Mouse (Mus musculus): ENCODE data around the gene Prr19.
"Not testable (repeated sequence)": the region's sequence is repeated elsewhere in the genome, so short reads cannot be mapped to it uniquely, and the experiment has no call there.

Gene Prr19

DNA sequence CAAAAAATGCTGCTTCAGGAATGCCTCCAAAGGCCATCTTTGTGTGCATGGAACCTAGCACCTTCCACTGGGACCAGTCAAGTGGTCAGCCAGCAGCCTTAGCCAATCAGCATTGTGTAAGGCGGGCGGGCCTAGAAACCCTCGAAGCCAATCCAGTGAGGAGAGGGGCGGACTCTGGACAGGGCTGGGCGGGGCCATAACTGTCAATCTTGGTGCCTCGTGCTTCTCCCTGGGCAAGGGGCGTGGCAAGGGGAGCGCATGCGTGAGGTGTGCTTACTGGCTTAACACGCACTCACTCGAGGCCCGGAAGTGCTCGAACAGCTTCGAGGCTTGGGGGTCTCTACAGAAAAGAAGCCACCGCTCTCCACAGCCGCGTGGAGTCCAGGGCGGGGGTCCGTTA is at the start of gene Prr19:
Gene Prr19 (plus strand): TSS at position 349 of the 400 bp plus-strand sequence.
- DNase-seq (ENCODE audit: low spot score): peak; percentile 97

DNA sequence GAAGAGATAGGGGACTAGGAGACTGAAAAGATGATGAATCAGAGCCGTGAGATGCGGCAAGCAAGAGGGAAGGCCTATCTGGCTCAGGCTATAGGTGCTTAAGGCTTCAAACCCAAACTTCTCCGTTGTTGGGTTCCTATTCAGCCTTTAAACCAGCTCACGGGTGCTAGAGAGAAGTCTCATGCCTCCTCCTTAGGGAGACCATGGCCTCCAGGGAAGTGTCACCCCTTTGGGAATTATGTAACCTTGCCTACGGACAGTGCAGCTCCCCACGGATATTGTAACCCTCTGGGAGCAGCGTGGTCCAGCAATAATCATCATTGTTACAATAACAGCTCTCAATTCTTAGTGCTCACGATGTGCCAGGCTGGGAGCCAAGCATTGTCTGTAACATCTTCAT is 49.4 kb upstream of the Prr19 start:
- no peak for DNase-seq (ENCODE audit: low spot score)

DNA sequence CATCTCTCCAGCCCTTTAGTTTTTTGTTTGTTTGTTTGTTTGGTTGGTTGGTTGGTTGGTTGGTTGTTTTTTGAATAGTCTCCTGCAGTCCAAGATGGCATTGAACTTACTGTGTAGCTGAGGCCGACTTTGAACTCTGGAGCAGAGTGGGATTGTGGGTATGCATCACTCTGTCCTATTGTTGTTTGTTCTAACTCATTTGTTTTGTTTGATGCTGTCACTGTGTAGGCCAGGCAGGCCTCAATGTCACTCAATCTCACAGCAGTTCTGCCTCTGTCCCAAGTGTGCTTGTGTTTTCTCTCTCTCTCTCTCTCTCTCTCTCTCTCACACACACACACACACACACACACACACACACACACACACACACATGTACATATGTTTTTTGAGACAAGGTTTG is 39.3 kb upstream of the Prr19 start:
- DNase-seq (ENCODE audit: low spot score): no peak

- DNase-seq (ENCODE audit: low spot score): no peak
Measured at GRCm38 (mm10) chr7:25263968-25264870, 37.0 kb upstream of the Prr19 start.

GRCm38 (mm10) chr7:25265743-25266142 is 35.5 kb upstream of the Prr19 start:
- not testable (repeated sequence) for DNase-seq (ENCODE audit: low spot score)

DNA sequence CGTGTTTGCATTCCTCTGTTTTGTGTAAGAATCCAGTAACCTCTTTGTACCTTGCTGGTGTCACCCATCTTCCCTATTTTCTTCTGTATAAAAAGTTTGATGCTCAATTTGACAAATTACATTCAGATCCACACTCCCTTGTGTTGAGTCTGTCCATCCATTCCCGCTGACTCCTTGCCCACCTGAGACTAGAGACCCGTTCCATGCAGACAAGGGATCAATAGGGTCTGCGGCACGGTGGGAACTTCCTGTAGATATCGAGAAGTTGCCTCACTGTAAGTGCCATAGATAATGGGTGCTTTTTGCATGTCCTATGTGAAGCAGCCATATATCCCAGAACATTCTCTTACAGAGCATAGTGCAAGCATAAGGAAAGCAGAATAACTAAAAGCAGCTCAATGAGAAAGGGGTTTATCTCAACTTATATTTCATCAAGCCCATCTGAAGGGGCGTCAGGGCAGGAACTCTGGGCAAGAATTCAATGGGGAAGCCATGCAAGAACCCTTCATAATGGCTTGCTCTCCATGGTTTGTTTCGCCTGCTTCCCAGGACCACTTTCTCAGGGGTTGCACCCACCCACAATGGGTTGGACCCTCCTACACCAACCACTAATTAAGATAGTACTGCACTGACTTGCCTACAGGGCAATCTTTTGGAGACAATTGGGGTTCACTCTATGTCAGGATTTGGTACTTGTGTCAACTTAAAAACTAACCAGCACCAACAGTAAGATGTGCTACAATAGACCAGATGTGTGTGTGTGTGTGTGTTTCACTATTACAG is 34.8 kb upstream of the Prr19 start:
- no peak for DNase-seq (ENCODE audit: low spot score)

DNA sequence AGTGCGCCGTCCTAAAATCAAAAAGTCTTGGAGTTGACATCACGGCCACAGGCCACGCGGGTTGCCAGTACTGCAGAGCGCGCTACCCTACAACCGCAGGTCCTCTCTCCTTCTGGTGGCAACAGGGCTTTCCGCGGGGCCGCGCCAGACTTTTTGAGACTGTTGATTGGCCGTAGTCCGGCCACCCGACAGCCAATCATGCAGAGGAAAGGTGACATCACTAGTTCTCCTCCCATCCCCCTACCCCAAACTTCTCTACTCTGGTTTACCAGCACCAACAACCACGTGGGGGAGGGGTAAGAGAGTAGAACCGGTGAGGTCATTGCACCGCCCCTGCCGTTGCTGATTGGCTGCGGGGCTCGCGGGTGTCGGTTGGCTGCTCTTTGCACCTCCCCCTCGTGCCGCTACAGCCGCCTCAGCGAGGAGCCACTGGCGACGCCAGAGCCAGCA is 33.9 kb upstream of the Prr19 start, which contains the start of gene Cic:
Gene Cic (plus strand): TSS at position 404 of the 450 bp plus-strand sequence.
- peak; percentile 98 for DNase-seq (ENCODE audit: low spot score)

GRCm38 (mm10) chr7:25267751-25268463 is 33.3 kb upstream of the Prr19 start:
- DNase-seq (ENCODE audit: low spot score): peak; percentile 100

GRCm38 (mm10) chr7:25268588-25268987 is 32.6 kb upstream of the Prr19 start:
- no peak for DNase-seq (ENCODE audit: low spot score)

- DNase-seq (ENCODE audit: low spot score): peak; percentile 24
Measured at GRCm38 (mm10) chr7:25269029-25269428, 32.2 kb upstream of the Prr19 start.

DNA sequence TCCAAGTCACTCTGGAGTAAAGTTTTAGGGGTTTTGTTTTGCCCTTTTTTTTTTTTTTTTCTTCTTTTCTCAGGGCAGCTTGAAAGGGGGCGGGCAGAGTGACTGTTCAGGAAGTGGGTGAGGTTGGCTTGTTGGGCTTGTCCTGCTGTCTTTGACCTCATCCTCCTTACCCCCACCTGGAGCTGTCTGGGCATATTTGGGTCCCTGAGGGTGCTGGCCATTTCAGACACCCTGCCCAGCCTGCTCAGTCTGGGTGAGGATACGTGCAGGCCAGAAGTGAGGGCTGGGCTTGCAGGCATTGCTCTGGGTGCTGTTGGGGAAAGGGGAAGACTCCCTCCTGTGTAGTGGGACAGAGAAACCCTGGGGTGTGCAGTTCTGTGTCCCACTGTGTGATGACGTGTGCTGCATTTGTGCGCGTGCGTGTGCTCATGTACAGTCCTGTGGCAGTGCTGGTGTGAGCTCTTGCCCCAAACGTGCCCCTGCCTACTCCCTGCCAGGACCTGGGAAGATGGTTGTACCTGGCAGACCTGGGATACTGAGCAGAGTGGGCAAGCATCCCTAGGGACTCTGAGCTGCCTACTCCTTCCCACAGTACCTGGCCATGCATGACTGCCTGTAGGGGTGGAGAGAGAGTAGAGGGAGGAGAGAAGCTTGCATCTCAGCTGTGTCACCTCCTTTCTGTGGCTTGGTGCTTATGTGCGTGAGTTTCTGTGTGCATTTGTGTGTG is 31.5 kb upstream of the Prr19 start:
- peak; percentile 29 for DNase-seq (ENCODE audit: low spot score)

DNA sequence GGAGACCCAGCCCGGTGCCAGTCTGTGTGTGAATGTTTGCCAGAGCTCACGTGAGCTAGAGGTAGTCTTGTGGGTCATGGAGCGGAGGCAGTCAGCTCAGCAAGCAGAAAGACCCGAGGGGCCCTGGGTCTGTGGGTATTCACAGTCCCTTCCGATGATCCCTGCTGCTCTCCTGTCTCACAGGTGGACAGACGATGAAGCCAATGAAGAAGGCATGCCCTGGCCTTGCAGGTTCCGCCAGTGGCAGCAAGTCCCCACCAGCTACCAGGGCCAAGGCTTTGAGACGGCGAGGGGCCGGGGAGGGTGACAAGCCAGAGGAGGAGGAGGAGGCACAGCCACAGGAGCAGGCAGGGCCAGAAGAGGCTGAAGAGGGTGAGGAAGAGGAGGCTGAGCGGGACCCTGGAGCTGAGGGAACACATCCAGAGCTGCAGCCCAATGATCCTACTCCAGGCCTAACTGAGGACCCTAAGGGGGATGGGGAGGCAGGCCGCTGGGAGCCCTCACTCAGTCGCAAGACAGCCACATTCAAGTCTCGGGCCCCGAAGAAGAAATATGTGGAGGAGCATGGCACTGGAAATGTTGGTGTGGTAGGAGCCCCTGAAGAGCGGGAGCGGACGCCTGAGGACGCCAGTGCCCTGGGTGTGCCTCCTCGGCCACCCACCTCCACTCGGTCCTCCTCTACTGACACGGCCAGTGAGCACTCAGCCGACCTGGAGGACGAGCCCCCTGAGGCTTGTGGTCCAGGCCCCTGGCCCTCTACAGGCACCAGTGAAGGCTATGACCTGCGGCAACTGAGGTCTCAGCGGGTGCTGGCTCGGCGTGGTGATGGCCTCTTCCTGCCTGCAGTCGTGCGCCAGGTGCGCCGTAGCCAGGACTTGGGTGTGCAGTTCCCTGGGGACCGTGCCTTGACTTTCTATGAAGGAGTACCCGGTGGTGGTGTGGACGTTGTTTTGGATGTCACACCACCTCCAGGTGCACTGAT is 30.3 kb upstream of the Prr19 start:
- DNase-seq (ENCODE audit: low spot score): peak; percentile 21

DNA sequence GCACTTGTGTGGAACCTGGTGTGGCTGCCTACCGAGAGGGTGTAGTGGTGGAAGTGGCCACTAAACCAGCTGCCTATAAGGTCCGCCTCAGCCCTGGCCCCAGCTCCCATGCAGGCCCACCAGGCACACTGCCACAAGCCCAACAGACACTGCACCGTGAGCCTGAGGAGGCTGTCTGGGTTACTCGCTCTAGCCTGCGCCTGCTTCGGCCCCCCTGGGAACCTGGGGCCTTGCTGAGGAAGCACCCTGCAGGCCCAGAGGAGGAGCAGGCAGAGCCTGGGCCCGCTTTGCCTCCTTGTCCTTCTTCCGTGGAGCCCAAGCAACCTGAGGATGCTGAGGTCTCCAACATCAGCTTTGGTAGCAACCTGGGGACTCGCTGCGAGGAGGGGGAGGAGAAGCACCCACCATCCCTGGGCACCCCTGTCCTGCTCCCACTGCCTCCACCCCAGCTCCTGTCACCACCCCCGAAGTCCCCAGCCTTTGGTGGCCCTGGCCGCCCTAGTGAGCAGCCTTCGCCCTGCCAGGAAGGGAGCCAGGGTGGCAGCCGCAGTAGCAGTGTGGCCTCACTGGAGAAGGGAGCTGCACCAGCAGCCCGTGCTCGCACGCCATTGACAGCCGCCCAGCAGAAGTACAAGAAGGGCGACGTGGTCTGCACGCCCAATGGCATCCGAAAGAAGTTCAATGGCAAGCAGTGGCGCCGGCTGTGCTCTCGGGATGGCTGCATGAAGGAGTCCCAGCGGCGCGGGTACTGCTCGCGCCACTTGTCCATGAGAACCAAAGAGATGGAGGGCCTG is 29.4 kb upstream of the Prr19 start:
- DNase-seq (ENCODE audit: low spot score): peak; percentile 22

- DNase-seq (ENCODE audit: low spot score): peak; percentile 19
Measured at GRCm38 (mm10) chr7:25272445-25273258, 28.6 kb upstream of the Prr19 start.

- DNase-seq (ENCODE audit: low spot score): no peak
Measured at GRCm38 (mm10) chr7:25273259-25274241, 27.7 kb upstream of the Prr19 start.

DNA sequence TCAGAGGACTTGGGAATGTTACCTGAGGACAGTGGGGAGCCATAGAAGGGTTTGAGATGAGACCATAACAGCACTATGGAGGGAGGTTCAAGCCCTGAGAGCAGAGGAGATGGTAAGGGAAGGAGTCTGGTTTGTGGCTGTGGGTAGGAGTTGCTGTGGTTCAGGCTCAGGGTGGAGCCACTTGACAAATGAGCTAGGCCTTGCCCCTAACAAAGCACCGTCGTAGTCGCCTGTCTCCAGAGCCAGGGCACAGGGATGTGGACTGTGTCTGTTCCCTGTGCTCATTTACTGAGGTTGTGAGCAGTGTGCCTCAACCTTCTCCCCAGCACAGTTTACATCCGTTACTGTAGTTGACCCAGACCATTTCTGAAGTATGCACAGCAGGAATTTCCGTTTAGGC is 26.6 kb upstream of the Prr19 start:
- DNase-seq (ENCODE audit: low spot score): no peak

DNA sequence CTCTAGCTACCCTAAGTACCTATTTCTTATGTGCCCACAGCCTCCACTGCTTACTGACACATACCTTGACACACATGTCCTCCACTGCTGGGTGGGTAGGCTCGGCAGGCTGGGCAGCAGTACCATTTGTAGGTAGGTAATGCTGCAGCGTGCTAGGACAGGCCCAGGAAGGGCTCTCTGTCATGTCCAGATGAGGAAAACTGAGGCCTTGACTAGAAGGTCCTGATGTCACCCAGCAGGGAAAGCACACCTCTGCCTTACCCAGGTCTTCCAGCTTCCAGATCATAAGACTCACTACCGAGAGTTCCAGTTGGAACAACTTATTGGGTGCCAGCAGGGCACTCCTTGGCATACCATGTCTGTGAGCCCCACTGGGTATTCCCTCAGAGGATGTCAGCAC is 26.2 kb upstream of the Prr19 start:
- no peak for DNase-seq (ENCODE audit: low spot score)

Data from testis, postnatal 14 days (tissue).